Mouse (Mus musculus) heart, embryonic 12.5 days (tissue): Measurements from ENCODE around the gene Khdc4. TPM values are rescaled to one million over a fixed set of nuclear protein-coding genes. Genes with fewer than 3 reads are reported as not detected.

ENCODE experiments used
- ATAC-seq: fragments of 200-750 bp; cut with Nextera tagmentation; 2 replicates; pipeline ENCODE4 v1.8.0; 2017; ENCODE audit warnings: moderate TSS enrichment, moderate library complexity; ENCODE audit not compliant: insufficient number of reproducible peaks, low FRiP score
- H3K27ac ChIP-seq: fragments of 300-500 bp; sonication (generic); 2 replicates; pipeline ENCODE4 v1.5.1; 2016; ENCODE audit warnings: mild to moderate bottlenecking, moderate library complexity; ENCODE audit not compliant: poor library complexity, severe bottlenecking
- H3K27me3 ChIP-seq: fragments of 300-500 bp; sonication (generic); replicated peaks from 2 replicates; pipeline ENCODE4 v1.6.1; 2016; ENCODE audit warnings: mild to moderate bottlenecking, moderate library complexity
- H3K36me3 ChIP-seq: fragments of 300-500 bp; sonication (generic); 2 replicates; pipeline ENCODE4 v1.6.1; 2016; ENCODE audit warnings: mild to moderate bottlenecking, moderate library complexity
- H3K4me1 ChIP-seq: fragments of 300-500 bp; sonication (generic); replicated peaks from 2 replicates; pipeline ENCODE4 v1.6.1; 2016; ENCODE audit warnings: mild to moderate bottlenecking
- H3K4me2 ChIP-seq: fragments of 300-500 bp; sonication (generic); 2 replicates; pipeline ENCODE4 v1.6.1; 2016; ENCODE audit warnings: mild to moderate bottlenecking, moderate library complexity
- H3K4me3 ChIP-seq: fragments of 300-500 bp; sonication (generic); 2 replicates; pipeline ENCODE4 v1.5.1; 2016; ENCODE audit warnings: mild to moderate bottlenecking
- H3K9ac ChIP-seq: fragments of 300-500 bp; sonication (generic); 2 replicates; pipeline ENCODE4 v1.6.1; 2016; ENCODE audit warnings: mild to moderate bottlenecking, moderate library complexity
- H3K9me3 ChIP-seq: fragments of 300-500 bp; sonication (generic); replicated peaks from 2 replicates; pipeline ENCODE4 v1.6.1; 2016; ENCODE audit warnings: mild to moderate bottlenecking, moderate library complexity
- WGBS: fragments of 180-500 bp; shearing (Covaris S2); methylation state at CpG from one replicate; pipeline ENCODE4 v1.1.7; 2016; 5-methylcytosine and 5-hydroxymethylcytosine counted together
- polyA plus RNA-seq: library from polyadenylated mRNA; unstranded; fragments of >200 nt; fragmentation: Nextera tagmentation; extraction: Ambion mirVana; gene quantifications from 2 replicates; pipeline ENCODE4 v1.2.1, GENCODE M21; 2016

Khdc4 gene
- polyA plus RNA-seq, 1 experiment from 2014 or later = 75.3 TPM

- H3K27me3 ChIP-seq = no peaks in the 10 kb centered on the region
- H3K4me2 ChIP-seq = no peak overlapping the region
- ATAC-seq = no peak
- H3K4me1 ChIP-seq = peaks cover 15% of the 10 kb centered on the region
- peaks cover 18% of the 10 kb centered on the region for H3K36me3 ChIP-seq
- H3K9me3 ChIP-seq = no peaks in the 10 kb centered on the region
- H3K27ac ChIP-seq = peak overlapping the region; percentile 18; the same call in 1 of the 2 replicates
- peak overlapping the region; percentile 47 for H3K9ac ChIP-seq
- WGBS = 37% methylated on average over 6 of the region's 6 CpGs
- H3K4me3 ChIP-seq = no peak overlapping the region
These were observed 76.8 kb downstream of the Khdc4 start for GRCm38 (mm10) chr3:88762401-88762831.

Other genes starting within 250 kb of the Khdc4 start
- gene Sema4a, start 224.6 kb upstream of the Khdc4 start, polyA plus RNA-seq = 0.92 and 1.3 TPM in 2 replicates
- gene Lmna, start 175.8 kb upstream of the Khdc4 start, polyA plus RNA-seq = 108 and 113 TPM in 2 replicates
- 11.8 and 13.9 TPM in 2 replicates for gene Mex3a, start 153.4 kb upstream of the Khdc4 start, polyA plus RNA-seq
- gene Rab25, start 137.5 kb upstream of the Khdc4 start, polyA plus RNA-seq = 0.55 TPM in 1 of 2 replicates, not detected in the other
- 108 and 114 TPM in 2 replicates for gene Lamtor2, start 132.7 kb upstream of the Khdc4 start, polyA plus RNA-seq
- 46.5 and 47.9 TPM in 2 replicates for gene Ubqln4, start 132.0 kb upstream of the Khdc4 start, polyA plus RNA-seq
- 181 and 185 TPM in 2 replicates for gene Ssr2, start 109.9 kb upstream of the Khdc4 start, polyA plus RNA-seq
- gene Arhgef2, start 79.8 kb upstream of the Khdc4 start, polyA plus RNA-seq = 84.5 and 91.8 TPM in 2 replicates
- not detected in 2 replicates for gene Rxfp4, start 32.7 kb upstream of the Khdc4 start, polyA plus RNA-seq
- gene Rit1, start 31.0 kb downstream of the Khdc4 start, polyA plus RNA-seq = 45.9 and 46.5 TPM in 2 replicates
- gene Syt11, start 89.4 kb downstream of the Khdc4 start, polyA plus RNA-seq = 18.4 and 20.0 TPM in 2 replicates
- 11.9 and 12.3 TPM in 2 replicates for gene Gon4l, start 149.4 kb downstream of the Khdc4 start, polyA plus RNA-seq
- 48.9 and 52.4 TPM in 2 replicates for gene Msto1, start 228.2 kb downstream of the Khdc4 start, polyA plus RNA-seq